Mouse (Mus musculus): ENCODE results near the gene Bcat1. TPM values are rescaled to one million over a fixed set of nuclear protein-coding genes. Genes with fewer than 3 reads are reported as not detected.

The Bcat1 gene
- polyA plus RNA-seq, 1 experiment: 1.3 TPM

GRCm38 (mm10) chr6:144944435-144945365, 131.3 kb downstream of the Bcat1 start:
- DNase-seq (ENCODE audit: low spot score): no peak

Other genes with a start within 250 kb of the Bcat1 start
- gene Lrmp, start 39.5 kb upstream of the Bcat1 start, polyA plus RNA-seq (2012; rRNA removed): 5.9 and 7.9 TPM in 2 replicates
- 0.63 and 0.74 TPM in 2 replicates for gene Casc1, start 134.8 kb upstream of the Bcat1 start, polyA plus RNA-seq (2012; rRNA removed)
- 44.4 and 44.5 TPM in 2 replicates for gene Etfrf1, start 134.9 kb upstream of the Bcat1 start, polyA plus RNA-seq (2012; rRNA removed)
- gene Kras, start 174.1 kb upstream of the Bcat1 start, polyA plus RNA-seq (2012; rRNA removed): 21.8 and 26.6 TPM in 2 replicates

All from urinary bladder, adult 2 months (tissue).